Mouse (Mus musculus): Measurements from ENCODE around the gene Nup50. TPM values are rescaled to one million over a fixed set of nuclear protein-coding genes. Genes with fewer than 3 reads are reported as not detected.
"Not testable (repeated sequence)": the region's sequence is repeated elsewhere in the genome, so short reads cannot be mapped to it uniquely, and the experiment has no call there.

Gene Nup50
- 38.6 and 42.8 TPM in 2 replicates for polyA plus RNA-seq (2014; fragmentation: Nextera tagmentation; extraction: Ambion mirVana)

DNA sequence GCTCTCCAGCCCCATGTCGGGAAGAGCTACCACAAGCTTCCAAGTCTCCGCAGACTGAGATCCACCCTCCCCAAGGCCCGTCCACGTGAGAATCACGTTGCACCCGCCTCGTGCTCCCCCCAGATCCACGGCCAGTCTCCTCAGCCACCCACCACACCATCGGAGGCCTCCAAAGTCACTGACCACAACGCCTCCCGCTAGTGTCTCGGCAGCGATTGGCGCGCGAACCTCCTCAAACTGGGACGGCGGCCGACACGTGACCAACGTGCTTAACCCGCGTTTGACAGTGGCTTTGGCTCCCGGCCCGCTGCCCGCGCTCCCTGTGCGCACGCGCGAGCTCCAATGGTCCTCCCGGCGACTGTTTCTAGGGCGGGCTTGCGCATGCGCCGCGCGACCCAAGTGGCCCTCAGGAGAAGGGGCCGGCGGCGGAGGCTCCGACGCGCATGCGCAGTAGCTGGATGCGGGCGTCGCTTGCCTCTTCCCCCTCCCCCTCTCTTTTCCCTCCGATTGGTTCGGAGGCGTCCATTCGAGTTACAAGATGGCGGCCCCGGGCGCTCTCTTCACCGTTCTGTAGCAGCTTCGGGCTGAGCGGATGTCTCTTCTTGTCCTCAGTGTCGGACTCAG, at the start of gene Nup50:
Nup50 (plus strand) TSS at position 528 of the 624 bp plus-strand sequence.
- peak within 1 kb of the TSS; percentile 94 for H3K4me3 ChIP-seq (ENCODE audit: low read depth, low read length)
- peak within 1 kb of the TSS; percentile 97 for H3K27ac ChIP-seq (ENCODE audit: low read depth)
- under 1% methylated on average over 60 of the region's 60 CpGs for WGBS
- no peaks in the 10 kb centered on the region for H3K9me3 ChIP-seq (ENCODE audit: control insufficient read depth, low read length)
- ATAC-seq (replicated peaks; ENCODE audit: low FRiP score, low TSS enrichment, low read depth), result peak; percentile 88
- peaks cover 16% of the 10 kb centered on the region for H3K36me3 ChIP-seq (ENCODE audit: control insufficient read depth, insufficient read depth, low read length)
- peak; percentile 98 for DNase-seq (ENCODE audit: low spot score)
- H3K27me3 ChIP-seq (replicated peaks; ENCODE audit: control insufficient read depth, insufficient read depth, low read length), result no peaks in the 10 kb centered on the region
- peak within 1 kb of the TSS; percentile 88 for H3K4me2 ChIP-seq (ENCODE audit: low read length)
- peak within 1 kb of the TSS; percentile 96 for H3K9ac ChIP-seq (ENCODE audit: low read length)
- H3K4me1 ChIP-seq (replicated peaks; ENCODE audit: control insufficient read depth, insufficient read depth, low read length), result peaks cover 24% of the 10 kb centered on the region; the same call in 1 of the 2 replicates

DNA sequence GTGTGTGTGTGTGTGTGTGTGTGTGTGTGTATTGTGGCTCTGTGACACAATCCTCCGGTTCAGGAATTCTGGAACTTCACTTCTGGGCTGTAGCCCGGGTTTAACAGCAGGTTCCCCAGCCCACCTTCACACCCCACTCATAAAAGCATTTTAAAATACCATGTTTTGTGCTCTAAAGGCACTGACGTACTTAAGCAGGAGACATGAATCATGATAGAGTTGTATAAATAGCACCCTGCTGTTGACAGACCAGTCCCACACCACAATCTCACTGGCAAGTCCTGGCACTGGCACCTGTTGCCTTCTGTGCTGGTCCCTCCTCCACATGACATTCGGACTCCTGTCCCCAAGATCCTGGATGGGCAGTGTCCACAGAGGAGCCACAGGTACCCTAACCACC, 49.3 kb upstream of the Nup50 start:
- no peaks in the 10 kb centered on the region for H3K27me3 ChIP-seq (replicated peaks; ENCODE audit: control insufficient read depth, insufficient read depth, low read length)
- no peaks in the 10 kb centered on the region for H3K4me1 ChIP-seq (replicated peaks; ENCODE audit: control insufficient read depth, insufficient read depth, low read length)
- DNase-seq (ENCODE audit: low spot score), result no peak
- no peak overlapping the region for H3K4me3 ChIP-seq (ENCODE audit: low read depth, low read length)
- no peak overlapping the region for H3K9ac ChIP-seq (ENCODE audit: low read length)
- no peak overlapping the region for H3K4me2 ChIP-seq (ENCODE audit: low read length)
- WGBS, result 73% methylated on average over 4 of the region's 4 CpGs
- ATAC-seq (replicated peaks; ENCODE audit: low FRiP score, low TSS enrichment, low read depth), result no peak
- H3K36me3 ChIP-seq (ENCODE audit: control insufficient read depth, insufficient read depth, low read length), result no peaks in the 10 kb centered on the region
- no peak overlapping the region for H3K27ac ChIP-seq (ENCODE audit: low read depth)
- H3K9me3 ChIP-seq (ENCODE audit: control insufficient read depth, low read length), result no peaks in the 10 kb centered on the region

DNA sequence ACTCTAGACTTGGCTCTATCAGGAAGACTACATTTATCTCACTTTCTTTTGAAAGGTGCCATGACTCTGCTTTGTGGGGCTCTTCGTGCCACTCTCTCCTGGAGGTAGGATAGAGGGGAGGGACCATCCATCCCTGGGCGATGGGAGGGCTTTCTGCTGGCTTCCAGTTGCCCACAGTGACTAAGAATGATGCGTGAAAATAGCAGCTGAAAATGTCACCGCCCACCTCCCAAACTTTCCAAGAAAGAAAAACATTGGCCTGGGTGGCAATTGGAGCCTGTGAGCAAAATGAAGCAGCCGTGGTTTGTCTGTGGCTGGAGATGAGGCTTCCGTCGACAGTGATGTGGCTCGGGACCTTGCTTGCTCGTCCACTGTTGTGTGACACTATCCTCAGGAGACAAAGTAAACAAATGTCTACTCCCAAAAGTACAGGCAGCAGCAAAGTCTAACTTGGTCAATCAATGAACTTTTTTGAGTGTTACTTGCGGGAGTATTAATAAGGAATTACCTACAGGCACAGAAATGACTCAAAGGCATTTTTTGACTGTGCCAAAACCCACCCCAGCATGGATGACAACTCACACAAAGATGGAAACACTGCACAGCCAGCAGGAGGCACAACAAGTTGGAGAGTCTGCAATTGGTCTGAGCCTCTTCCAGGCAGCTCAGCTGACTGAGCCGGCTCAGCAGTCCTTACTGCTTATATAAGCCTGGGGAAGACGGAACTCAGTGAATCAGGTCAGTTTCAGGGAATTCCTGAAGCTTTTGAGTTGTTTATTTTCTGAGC, 46.0 kb upstream of the Nup50 start:
- H3K4me1 ChIP-seq (replicated peaks; ENCODE audit: control insufficient read depth, insufficient read depth, low read length), result no peaks in the 10 kb centered on the region
- H3K4me2 ChIP-seq (ENCODE audit: low read length), result no peak overlapping the region
- H3K4me3 ChIP-seq (ENCODE audit: low read depth, low read length), result no peak overlapping the region
- no peak overlapping the region for H3K27ac ChIP-seq (ENCODE audit: low read depth)
- no peak for DNase-seq (ENCODE audit: low spot score)
- no peaks in the 10 kb centered on the region for H3K27me3 ChIP-seq (replicated peaks; ENCODE audit: control insufficient read depth, insufficient read depth, low read length)
- no peaks in the 10 kb centered on the region for H3K9me3 ChIP-seq (ENCODE audit: control insufficient read depth, low read length)
- WGBS, result 83% methylated on average over 12 of the region's 12 CpGs
- no peak overlapping the region for H3K9ac ChIP-seq (ENCODE audit: low read length)
- H3K36me3 ChIP-seq (ENCODE audit: control insufficient read depth, insufficient read depth, low read length), result no peaks in the 10 kb centered on the region
- ATAC-seq (replicated peaks; ENCODE audit: low FRiP score, low TSS enrichment, low read depth), result no peak

DNA sequence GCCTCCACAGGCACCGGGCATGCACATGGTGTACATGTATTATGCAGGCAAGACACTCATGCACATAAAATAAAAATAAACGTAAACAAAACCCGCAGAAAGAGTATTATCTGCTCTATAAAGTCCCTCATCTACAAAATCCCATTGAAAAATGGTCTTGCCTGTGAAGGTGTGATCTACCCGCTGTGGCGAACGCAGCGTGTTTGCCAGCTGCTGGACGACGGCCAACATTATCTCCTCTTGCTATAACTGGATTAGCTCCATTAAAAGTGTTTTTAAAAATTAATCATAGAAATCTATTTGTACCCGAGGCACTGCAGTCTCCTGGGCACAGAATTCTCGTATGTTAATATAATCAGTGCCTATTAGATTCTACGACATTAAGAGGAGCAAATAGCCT, 35.1 kb upstream of the Nup50 start:
- H3K9ac ChIP-seq (ENCODE audit: low read length), result no peak overlapping the region
- WGBS, result 76% methylated on average over 12 of the region's 12 CpGs
- no peak overlapping the region for H3K27ac ChIP-seq (ENCODE audit: low read depth)
- no peaks in the 10 kb centered on the region for H3K36me3 ChIP-seq (ENCODE audit: control insufficient read depth, insufficient read depth, low read length)
- DNase-seq (ENCODE audit: low spot score), result no peak
- ATAC-seq (replicated peaks; ENCODE audit: low FRiP score, low TSS enrichment, low read depth), result no peak
- H3K27me3 ChIP-seq (replicated peaks; ENCODE audit: control insufficient read depth, insufficient read depth, low read length), result no peaks in the 10 kb centered on the region
- no peak overlapping the region for H3K4me3 ChIP-seq (ENCODE audit: low read depth, low read length)
- no peak overlapping the region for H3K4me2 ChIP-seq (ENCODE audit: low read length)
- H3K9me3 ChIP-seq (ENCODE audit: control insufficient read depth, low read length), result no peaks in the 10 kb centered on the region
- H3K4me1 ChIP-seq (replicated peaks; ENCODE audit: control insufficient read depth, insufficient read depth, low read length), result no peaks in the 10 kb centered on the region

DNA sequence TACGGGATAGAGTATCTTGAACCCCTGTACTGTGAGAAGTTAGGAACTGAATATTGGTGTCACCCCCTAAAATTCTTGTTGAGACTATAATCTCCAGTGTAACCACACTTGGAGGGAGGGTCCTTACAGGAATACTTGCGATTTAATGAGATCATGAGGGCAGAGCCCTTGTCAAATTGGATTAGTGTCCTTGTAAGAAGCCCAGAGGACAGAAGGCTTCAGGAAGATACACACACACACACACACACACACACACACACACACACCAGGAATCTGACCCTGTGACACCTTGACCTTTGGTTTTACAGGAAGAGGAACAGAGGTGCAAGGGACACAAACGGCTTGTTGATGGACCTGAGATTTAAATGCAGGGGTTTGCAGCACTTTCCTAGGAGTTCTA, 32.0 kb upstream of the Nup50 start:
- no peak for DNase-seq (ENCODE audit: low spot score)
- 46% methylated on average over 3 of the region's 3 CpGs for WGBS
- H3K36me3 ChIP-seq (ENCODE audit: control insufficient read depth, insufficient read depth, low read length), result no peaks in the 10 kb centered on the region
- H3K4me3 ChIP-seq (ENCODE audit: low read depth, low read length), result no peak overlapping the region
- no peak overlapping the region for H3K4me2 ChIP-seq (ENCODE audit: low read length)
- H3K4me1 ChIP-seq (replicated peaks; ENCODE audit: control insufficient read depth, insufficient read depth, low read length), result no peaks in the 10 kb centered on the region
- H3K9ac ChIP-seq (ENCODE audit: low read length), result no peak overlapping the region
- no peaks in the 10 kb centered on the region for H3K27me3 ChIP-seq (replicated peaks; ENCODE audit: control insufficient read depth, insufficient read depth, low read length)
- H3K9me3 ChIP-seq (ENCODE audit: control insufficient read depth, low read length), result no peaks in the 10 kb centered on the region
- no peak for ATAC-seq (replicated peaks; ENCODE audit: low FRiP score, low TSS enrichment, low read depth)
- H3K27ac ChIP-seq (ENCODE audit: low read depth), result no peak overlapping the region

DNA sequence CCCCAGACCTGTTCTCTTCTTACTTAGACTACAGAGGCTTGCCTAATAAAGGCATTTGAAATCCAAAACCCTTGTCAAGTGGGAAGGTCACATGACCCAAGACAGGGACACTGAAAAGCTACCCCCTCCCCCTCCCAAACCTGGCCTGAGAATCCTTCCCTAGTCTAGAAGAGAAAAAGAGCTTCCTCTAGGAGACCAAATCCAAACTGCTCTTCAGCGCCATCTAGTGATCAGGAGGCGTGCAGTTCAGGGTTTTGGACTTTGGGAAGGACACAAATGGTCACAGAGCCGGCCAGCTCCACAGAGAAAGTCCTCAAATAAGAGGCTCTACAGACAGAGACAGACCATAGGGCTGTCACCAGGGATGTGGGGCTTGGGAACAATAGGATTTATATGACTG, 31.6 kb upstream of the Nup50 start:
- no peak overlapping the region for H3K27ac ChIP-seq (ENCODE audit: low read depth)
- H3K9me3 ChIP-seq (ENCODE audit: control insufficient read depth, low read length), result no peaks in the 10 kb centered on the region
- H3K9ac ChIP-seq (ENCODE audit: low read length), result no peak overlapping the region
- H3K27me3 ChIP-seq (replicated peaks; ENCODE audit: control insufficient read depth, insufficient read depth, low read length), result no peaks in the 10 kb centered on the region
- DNase-seq (ENCODE audit: low spot score), result peak; percentile 78
- no peaks in the 10 kb centered on the region for H3K36me3 ChIP-seq (ENCODE audit: control insufficient read depth, insufficient read depth, low read length)
- no peak overlapping the region for H3K4me3 ChIP-seq (ENCODE audit: low read depth, low read length)
- H3K4me1 ChIP-seq (replicated peaks; ENCODE audit: control insufficient read depth, insufficient read depth, low read length), result no peaks in the 10 kb centered on the region
- WGBS, result 5% methylated on average over 3 of the region's 3 CpGs
- 0 out of 2 replicates have a peak, but pooled peaks have one; percentile 40 for ATAC-seq (replicated peaks; ENCODE audit: low FRiP score, low TSS enrichment, low read depth)
- no peak overlapping the region for H3K4me2 ChIP-seq (ENCODE audit: low read length)

DNA sequence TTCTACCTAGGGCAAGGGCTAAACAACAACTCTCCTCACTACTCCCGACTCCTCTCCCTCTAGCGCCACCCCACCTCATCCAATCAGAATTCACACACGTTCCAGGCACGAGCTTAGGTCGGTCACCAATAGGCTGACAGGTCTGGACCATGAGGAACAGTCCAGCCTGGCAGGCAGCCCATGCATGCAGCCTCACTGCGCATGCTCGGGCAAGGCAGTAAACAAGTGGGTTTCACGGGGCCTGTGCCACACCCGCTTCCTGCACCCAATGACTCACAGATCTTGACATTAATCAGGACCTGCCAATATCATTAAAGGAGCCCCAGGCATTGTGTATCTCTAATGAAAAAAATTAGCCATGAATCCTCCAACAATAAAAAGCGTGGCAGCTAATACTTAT, 27.0 kb upstream of the Nup50 start:
- not testable (repeated sequence) for H3K4me3 ChIP-seq (ENCODE audit: low read depth, low read length); H3K9ac ChIP-seq (ENCODE audit: low read length); DNase-seq (ENCODE audit: low spot score); H3K9me3 ChIP-seq (ENCODE audit: control insufficient read depth, low read length); ATAC-seq (replicated peaks; ENCODE audit: low FRiP score, low TSS enrichment, low read depth); H3K4me2 ChIP-seq (ENCODE audit: low read length); H3K27me3 ChIP-seq (replicated peaks; ENCODE audit: control insufficient read depth, insufficient read depth, low read length); H3K36me3 ChIP-seq (ENCODE audit: control insufficient read depth, insufficient read depth, low read length); H3K4me1 ChIP-seq (replicated peaks; ENCODE audit: control insufficient read depth, insufficient read depth, low read length); H3K27ac ChIP-seq (ENCODE audit: low read depth)
- 74% methylated on average over 10 of the region's 10 CpGs for WGBS

DNA sequence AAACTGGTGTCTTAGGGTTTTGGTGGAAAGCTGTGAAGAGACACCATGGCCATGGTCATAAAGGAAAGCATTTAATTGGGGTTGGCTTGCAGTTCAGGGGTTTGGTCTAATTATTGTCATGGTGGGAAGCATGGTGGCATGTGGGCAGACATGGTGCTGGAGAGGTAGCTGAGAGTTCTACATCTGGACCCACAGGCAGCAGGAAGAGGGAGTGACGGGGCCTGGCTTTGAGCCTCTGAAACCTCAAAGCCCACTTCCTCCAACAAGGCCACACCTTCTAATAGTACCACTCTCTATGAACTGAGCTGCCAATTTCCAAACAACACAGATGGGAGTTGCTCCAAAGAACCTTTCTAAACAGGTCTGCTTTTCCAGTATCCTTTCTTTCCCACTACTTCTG, 26.5 kb upstream of the Nup50 start:
- 74% methylated on average over 1 of the region's 1 CpGs for WGBS
- no peaks in the 10 kb centered on the region for H3K4me1 ChIP-seq (replicated peaks; ENCODE audit: control insufficient read depth, insufficient read depth, low read length)
- no peaks in the 10 kb centered on the region for H3K9me3 ChIP-seq (ENCODE audit: control insufficient read depth, low read length)

DNA sequence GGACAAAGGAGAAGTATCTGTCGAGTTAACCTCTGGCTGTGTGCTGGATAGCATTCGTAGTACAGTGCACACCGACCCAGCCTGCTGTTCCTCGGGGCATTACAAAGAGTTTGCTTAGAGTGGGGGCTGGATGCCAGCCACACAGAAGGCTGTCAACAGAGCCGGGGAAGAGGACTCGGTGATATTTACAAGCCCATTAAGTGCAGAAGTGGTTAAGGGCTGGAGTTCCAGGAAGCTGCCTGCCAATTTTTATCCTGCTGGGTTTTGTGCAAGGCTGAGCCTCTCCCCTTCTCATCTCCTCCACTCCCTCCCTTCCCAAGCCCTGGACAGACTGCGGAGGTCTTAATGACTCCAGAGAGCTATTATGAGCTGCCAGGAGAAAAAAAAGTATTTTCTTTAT, 25.1 kb upstream of the Nup50 start:
- Histone ChIP-seq H3K27ac (ENCODE audit: low read depth) (no peak overlapping the region), H3K9me3 (ENCODE audit: control insufficient read depth, low read length) (no peaks in the 10 kb centered on the region), H3K36me3 (ENCODE audit: control insufficient read depth, insufficient read depth, low read length) (no peaks in the 10 kb centered on the region), H3K4me1 (replicated peaks; ENCODE audit: control insufficient read depth, insufficient read depth, low read length) (no peaks in the 10 kb centered on the region), H3K4me3 (ENCODE audit: low read depth, low read length) (no peak overlapping the region), H3K4me2 (ENCODE audit: low read length) (no peak overlapping the region), H3K27me3 (replicated peaks; ENCODE audit: control insufficient read depth, insufficient read depth, low read length) (no peaks in the 10 kb centered on the region), H3K9ac (ENCODE audit: low read length) (no peak overlapping the region)
- WGBS, result 32% methylated on average over 7 of the region's 7 CpGs
- ATAC-seq (replicated peaks; ENCODE audit: low FRiP score, low TSS enrichment, low read depth) (no peak), DNase-seq (ENCODE audit: low spot score) (no peak)

More for the DNA sequence above, 26.5 kb upstream of the Nup50 start:
- ATAC-seq (replicated peaks; ENCODE audit: low FRiP score, low TSS enrichment, low read depth) (no peak), DNase-seq (ENCODE audit: low spot score) (no peak)
- no peaks in the 10 kb centered on the region for H3K27me3 ChIP-seq (replicated peaks; ENCODE audit: control insufficient read depth, insufficient read depth, low read length)
- H3K4me3 ChIP-seq (ENCODE audit: low read depth, low read length), result no peak overlapping the region
- no peak overlapping the region for H3K9ac ChIP-seq (ENCODE audit: low read length)
- H3K4me2 ChIP-seq (ENCODE audit: low read length), result no peak overlapping the region
- H3K36me3 ChIP-seq (ENCODE audit: control insufficient read depth, insufficient read depth, low read length), result no peaks in the 10 kb centered on the region
- no peak overlapping the region for H3K27ac ChIP-seq (ENCODE audit: low read depth)

All from intestine, embryonic 14.5 days (tissue).